Mouse (Mus musculus) hindbrain, embryonic 11.5 days (tissue): ENCODE data around the gene Gtf2b. TPM values are rescaled to one million over a fixed set of nuclear protein-coding genes. Genes with fewer than 3 reads are reported as not detected.

Experiments
- polyA plus RNA-seq: library from polyadenylated mRNA; unstranded; fragments of >200 nt; fragmentation: Nextera tagmentation; extraction: Ambion mirVana; gene quantifications from 2 replicates; pipeline ENCODE4 v1.2.1, GENCODE M21; 2014

Gene Gtf2b
- polyA plus RNA-seq, 1 experiment from 2014 or later, result 107 TPM

Other genes with a start within 250 kb of the Gtf2b start
- 1.5 and 2.3 TPM in 2 replicates for gene Gbp7, start 234.7 kb upstream of the Gtf2b start, polyA plus RNA-seq
- 0.25 and 0.97 TPM in 2 replicates for gene Gbp3, start 205.0 kb upstream of the Gtf2b start, polyA plus RNA-seq
- gene Gbp2b, start 170.2 kb upstream of the Gtf2b start, polyA plus RNA-seq, result not detected in 2 replicates
- 0.19 and 0.35 TPM in 2 replicates for gene Gbp2, start 144.4 kb upstream of the Gtf2b start, polyA plus RNA-seq
- 12.1 and 13.4 TPM in 2 replicates for gene Kyat3, start 64.0 kb upstream of the Gtf2b start, polyA plus RNA-seq
- 42.5 and 48.6 TPM in 2 replicates for gene Pkn2, start 117.0 kb downstream of the Gtf2b start, polyA plus RNA-seq